Mouse (Mus musculus) lung, adult 2 months (tissue): Measurements from ENCODE around the gene Tmprss6. TPM values are rescaled to one million over a fixed set of nuclear protein-coding genes. Genes with fewer than 3 reads are reported as not detected.

Experiments used
- DNase-seq: peaks from one replicate; pipeline ENCODE4 v3.0.0; 2022
- H3K4me1 ChIP-seq: fragments of 200-500 bp; 2 replicates; pipeline ENCODE4 v1.6.1; 2011; ENCODE audit warnings: low read length; ENCODE audit not compliant: control insufficient read depth, insufficient read depth
- H3K4me3 ChIP-seq: fragments of 200-500 bp; replicated peaks from 2 replicates; pipeline ENCODE3; 2011; ENCODE audit warnings: low read depth, mild to moderate bottlenecking, control low read depth, low read length; ENCODE audit errors: extremely low read depth
- CTCF ChIP-seq: fragments of 200-500 bp; IDR thresholded peaks from 2 replicates; pipeline ENCODE4 v1.5.1; 2011; ENCODE audit warnings: mild to moderate bottlenecking, low read length, control low read depth; ENCODE audit not compliant: insufficient read depth
- POLR2A ChIP-seq: fragments of 200-500 bp; IDR thresholded peaks from 2 replicates; pipeline ENCODE4 v1.6.1; 2011; ENCODE audit warnings: low read depth, mild to moderate bottlenecking, control low read depth, low read length, borderline replicate concordance; ENCODE audit errors: extremely low read depth
- WGBS: fragments of 180-500 bp; shearing (Covaris S2); methylation state at CpG from one replicate; pipeline ENCODE4 v1.1.7; 2018; 5-methylcytosine and 5-hydroxymethylcytosine counted together
- polyA plus RNA-seq: library from polyadenylated mRNA; depleted of rRNA; stranded (reverse); fragments of >200 nt; gene quantifications from 2 replicates; pipeline ENCODE4 v1.2.3, GENCODE M21; 2012

The Tmprss6 gene
- polyA plus RNA-seq, 1 experiment, result 1.2 TPM

- Histone ChIP-seq H3K4me3 (no peak overlapping the region), H3K4me1 (no peaks in the 10 kb centered on the region)
- TF ChIP-seq POLR2A (no peak), CTCF (no peak)
- no peak for DNase-seq
- 96% methylated on average over 1 of the region's 1 CpGs for WGBS
Measured at GRCm38 (mm10) chr15:78486564-78486963, 18.1 kb upstream of the Tmprss6 start.

- DNase-seq, result no peak
- no peak overlapping the region for H3K4me3 ChIP-seq
- 80% methylated on average over 4 of the region's 4 CpGs for WGBS
- H3K4me1 ChIP-seq, result no peaks in the 10 kb centered on the region
- TF ChIP-seq POLR2A (no peak), CTCF (no peak)
Measured at GRCm38 (mm10) chr15:78483311-78483710, 14.9 kb upstream of the Tmprss6 start.

- WGBS, result 56% methylated on average over 3 of the region's 3 CpGs
- TF ChIP-seq CTCF, result no peak
- no peak for TF ChIP-seq POLR2A
Measured at GRCm38 (mm10) chr15:78482518-78482917, 14.1 kb upstream of the Tmprss6 start.

GRCm38 (mm10) chr15:78481448-78482000, 13.1 kb upstream of the Tmprss6 start:
- no peak for DNase-seq
- Histone ChIP-seq H3K4me3 (no peak overlapping the region), H3K4me1 (no peaks in the 10 kb centered on the region)
- WGBS, result 44% methylated on average over 9 of the region's 9 CpGs
- no peak for TF ChIP-seq CTCF
- TF ChIP-seq POLR2A, result no peak

More at GRCm38 (mm10) chr15:78482518-78482917, 14.1 kb upstream of the Tmprss6 start:
- no peak for DNase-seq
- Histone ChIP-seq H3K4me1 (no peaks in the 10 kb centered on the region), H3K4me3 (no peak overlapping the region)

- H3K4me1 ChIP-seq, result no peaks in the 10 kb centered on the region
- 27% methylated on average over 2 of the region's 2 CpGs for WGBS
- no peak for DNase-seq
- no peak overlapping the region for H3K4me3 ChIP-seq
- no peak for TF ChIP-seq POLR2A
- no peak for TF ChIP-seq CTCF
Measured at GRCm38 (mm10) chr15:78480991-78481390, 12.6 kb upstream of the Tmprss6 start.

- no peak for TF ChIP-seq POLR2A
- no peak for DNase-seq
- 72% methylated on average over 7 of the region's 7 CpGs for WGBS
- no peak overlapping the region for H3K4me3 ChIP-seq
- no peaks in the 10 kb centered on the region for H3K4me1 ChIP-seq
Measured at GRCm38 (mm10) chr15:78480111-78480510, 11.7 kb upstream of the Tmprss6 start.

- TF ChIP-seq CTCF (no peak), POLR2A (no peak)
- no peak overlapping the region for H3K4me3 ChIP-seq
- WGBS, result 73% methylated on average over 5 of the region's 5 CpGs
- no peak for DNase-seq
- H3K4me1 ChIP-seq, result no peaks in the 10 kb centered on the region
Measured at GRCm38 (mm10) chr15:78479470-78479869, 11.0 kb upstream of the Tmprss6 start.

- H3K4me1 ChIP-seq, result no peaks in the 10 kb centered on the region
- TF ChIP-seq POLR2A (no peak), CTCF (no peak)
- WGBS, result 87% methylated on average over 4 of the region's 4 CpGs
- no peak for DNase-seq
- H3K4me3 ChIP-seq, result no peak overlapping the region
Measured at GRCm38 (mm10) chr15:78478073-78478472, 9.6 kb upstream of the Tmprss6 start.

GRCm38 (mm10) chr15:78476878-78477277, 8.4 kb upstream of the Tmprss6 start:
- DNase-seq, result no peak
- no peaks in the 10 kb centered on the region for H3K4me1 ChIP-seq
- no peak overlapping the region for H3K4me3 ChIP-seq
- WGBS, result 76% methylated on average over 1 of the region's 1 CpGs
- TF ChIP-seq POLR2A, result no peak
- no peak for TF ChIP-seq CTCF

- Histone ChIP-seq H3K4me1 (no peaks in the 10 kb centered on the region), H3K4me3 (no peak overlapping the region)
- no peak for DNase-seq
- TF ChIP-seq CTCF (no peak), POLR2A (no peak)
- WGBS, result 33% methylated on average over 3 of the region's 3 CpGs
Measured at GRCm38 (mm10) chr15:78475604-78476031, 7.2 kb upstream of the Tmprss6 start.
